Mouse (Mus musculus) midbrain, embryonic 10.5 days (tissue): Measurements from ENCODE around the gene Eme2. TPM values are rescaled to one million over a fixed set of nuclear protein-coding genes. Genes with fewer than 3 reads are reported as not detected.

Experiments used
- DNase-seq: peaks from one replicate; pipeline ENCODE4 v3.0.0-alpha.2; 2017; ENCODE audit warnings: low spot score
- H3K27ac ChIP-seq: fragments of 300-500 bp; sonication (generic); replicated peaks from 2 replicates; pipeline ENCODE4 v1.5.1; 2016; ENCODE audit warnings: mild to moderate bottlenecking
- H3K27me3 ChIP-seq: fragments of 300-500 bp; sonication (generic); 2 replicates; pipeline ENCODE4 v1.6.1; 2016; ENCODE audit warnings: low read depth, mild to moderate bottlenecking; ENCODE audit not compliant: poor library complexity, severe bottlenecking
- H3K36me3 ChIP-seq: fragments of 300-500 bp; sonication (generic); 2 replicates; pipeline ENCODE4 v1.6.1; 2016; ENCODE audit warnings: mild to moderate bottlenecking, moderate library complexity
- H3K4me1 ChIP-seq: fragments of 300-500 bp; sonication (generic); 2 replicates; pipeline ENCODE4 v1.6.1; 2016
- H3K4me3 ChIP-seq: fragments of 300-500 bp; sonication (generic); 2 replicates; pipeline ENCODE4 v1.5.1; 2016; ENCODE audit warnings: mild to moderate bottlenecking, moderate library complexity
- H3K9me3 ChIP-seq: fragments of 300-500 bp; sonication (generic); replicated peaks from 2 replicates; pipeline ENCODE4 v1.6.1; 2016; ENCODE audit warnings: mild to moderate bottlenecking
- WGBS: fragments of 180-500 bp; shearing (Covaris S2); methylation state at CpG from one replicate; pipeline ENCODE4 v1.1.7; 2016; 5-methylcytosine and 5-hydroxymethylcytosine counted together
- polyA plus RNA-seq: library from polyadenylated mRNA; unstranded; fragments of >200 nt; fragmentation: Nextera tagmentation; extraction: Ambion mirVana; gene quantifications from 2 replicates; pipeline ENCODE4 v1.2.1, GENCODE M21; 2016

The Eme2 gene
- polyA plus RNA-seq, 1 experiment from 2014 or later = 28.9 TPM

GRCm38 (mm10) chr17:24840341-24840740, 54.5 kb downstream of the Eme2 start:
- Histone ChIP-seq H3K4me3 (no peak overlapping the region), H3K9me3 (no peaks in the 10 kb centered on the region), H3K36me3 (no peaks in the 10 kb centered on the region), H3K27me3 (peaks cover 6% of the 10 kb centered on the region), H3K27ac (no peak overlapping the region), H3K4me1 (no peaks in the 10 kb centered on the region)
- 69% methylated on average over 5 of the region's 5 CpGs for WGBS
- no peak for DNase-seq

- no peaks in the 10 kb centered on the region for H3K4me1 ChIP-seq
- DNase-seq = no peak
- H3K27ac ChIP-seq = no peak within 1 kb of the TSS
- 78% methylated on average over 8 of the region's 8 CpGs for WGBS
- no peaks in the 10 kb centered on the region for H3K9me3 ChIP-seq
- H3K4me3 ChIP-seq = no peak within 1 kb of the TSS
- no peaks in the 10 kb centered on the region for H3K36me3 ChIP-seq
- H3K27me3 ChIP-seq = peaks cover 6% of the 10 kb centered on the region
Observed at GRCm38 (mm10) chr17:24839842-24840241, 55.0 kb downstream of the Eme2 start, which contains the start of gene Hagh. TSS of gene Hagh (plus strand) at chr17:24840143.

Other genes with a start within 250 kb of the Eme2 start
- gene Slc9a3r2, start 244.8 kb downstream of the Eme2 start, polyA plus RNA-seq = 30.2 and 33.2 TPM in 2 replicates
- gene Npw, start 236.6 kb downstream of the Eme2 start, polyA plus RNA-seq = not detected in 2 replicates
- 21.7 and 24.3 TPM in 2 replicates for gene Zfp598, start 225.4 kb downstream of the Eme2 start, polyA plus RNA-seq
- 10.3 and 16.1 TPM in 2 replicates for gene Syngr3, start 205.1 kb downstream of the Eme2 start, polyA plus RNA-seq
- 52.3 and 58.5 TPM in 2 replicates for gene Gfer, start 198.9 kb downstream of the Eme2 start, polyA plus RNA-seq
- 1.0 and 1.5 TPM in 2 replicates for gene Noxo1, start 198.9 kb downstream of the Eme2 start, polyA plus RNA-seq
- gene Tbl3, start 187.4 kb downstream of the Eme2 start, polyA plus RNA-seq = 141 and 144 TPM in 2 replicates
- gene Rnf151, start 177.0 kb downstream of the Eme2 start, polyA plus RNA-seq = 0.26 and 0.51 TPM in 2 replicates
- gene Rps2, start 177.0 kb downstream of the Eme2 start, polyA plus RNA-seq = 1,457 and 1,841 TPM in 2 replicates
- 206 and 214 TPM in 2 replicates for gene Ndufb10, start 170.6 kb downstream of the Eme2 start, polyA plus RNA-seq
- gene Rpl3l, start 167.3 kb downstream of the Eme2 start, polyA plus RNA-seq = not detected in 2 replicates
- gene Msrb1, start 158.4 kb downstream of the Eme2 start, polyA plus RNA-seq = 19.2 and 20.5 TPM in 2 replicates
- gene Hs3st6, start 142.1 kb downstream of the Eme2 start, polyA plus RNA-seq = 0.43 and 0.51 TPM in 2 replicates
- 0.06 TPM in 1 of 2 replicates, not detected in the other for gene Meiob, start 90.8 kb downstream of the Eme2 start, polyA plus RNA-seq
- gene Hagh, start 54.9 kb downstream of the Eme2 start, polyA plus RNA-seq = 28.5 and 29.3 TPM in 2 replicates
- gene Fahd1, start 44.7 kb downstream of the Eme2 start, polyA plus RNA-seq = 18.4 and 19.6 TPM in 2 replicates
- gene Igfals, start 29.1 kb downstream of the Eme2 start, polyA plus RNA-seq = 0.31 TPM in 1 of 2 replicates, not detected in the other
- gene Nubp2, start 8.7 kb downstream of the Eme2 start, polyA plus RNA-seq = 85.5 and 87.0 TPM in 2 replicates
- 46.6 and 50.4 TPM in 2 replicates for gene Spsb3, start 8.4 kb downstream of the Eme2 start, polyA plus RNA-seq
- 94.7 and 98.1 TPM in 2 replicates for gene Mrps34, start within 50 bp of the Eme2 start, polyA plus RNA-seq
- gene Nme3, start 1.4 kb upstream of the Eme2 start, polyA plus RNA-seq = 46.2 and 47.0 TPM in 2 replicates
- gene Mapk8ip3, start 41.9 kb upstream of the Eme2 start, polyA plus RNA-seq = 40.1 and 53.9 TPM in 2 replicates
- 442 and 466 TPM in 2 replicates for gene Jpt2, start 65.6 kb upstream of the Eme2 start, polyA plus RNA-seq
- 6.8 and 8.5 TPM in 2 replicates for gene Cramp1l, start 120.7 kb upstream of the Eme2 start, polyA plus RNA-seq
- 27.0 and 34.9 TPM in 2 replicates for gene Ift140, start 121.0 kb upstream of the Eme2 start, polyA plus RNA-seq
- 10.7 and 12.7 TPM in 2 replicates for gene Tmem204, start 188.5 kb upstream of the Eme2 start, polyA plus RNA-seq
- 51.2 and 51.5 TPM in 2 replicates for gene Telo2, start 220.9 kb upstream of the Eme2 start, polyA plus RNA-seq
- gene Ptx4, start 225.7 kb upstream of the Eme2 start, polyA plus RNA-seq = not detected in 2 replicates
- 23.1 and 26.4 TPM in 2 replicates for gene Clcn7, start 238.3 kb upstream of the Eme2 start, polyA plus RNA-seq